Mouse (Mus musculus) ES-E14 (cell line): ENCODE measurements at regions not wholly inside any gene's neighbourhood (a gene's known extent, or its start where the extent isn't known, plus 50 kb on each side); places are given as distances from the start of the nearest gene placed in this dataset.

Source experiments
- HCFC1 ChIP-seq: IDR thresholded peaks from 2 replicates; pipeline ENCODE4 v1.6.1; 2012; ENCODE audit warnings: low read length, inconsistent platforms, borderline replicate concordance; ENCODE audit not compliant: insufficient read depth
- MAFK ChIP-seq: IDR thresholded peaks from 2 replicates; pipeline ENCODE4 v1.6.1; 2014; ENCODE audit warnings: mild to moderate bottlenecking, low read depth, low read length, inconsistent platforms; ENCODE audit not compliant: insufficient read depth

- no peak for TF ChIP-seq MAFK
- TF ChIP-seq HCFC1, result no peak
These were observed 333.5 kb downstream of the Fam49a start for GRCm38 (mm10) chr12:12595399-12595798.
